In genomic region chr10:112468689-112469384, GRCm38 (mm10) we compare ENCODE assay signal across 19 mouse cellular contexts.
DNase-seq lines count a peak whose midpoint lies in the region; ATAC-seq lines count a peak whose summit lies in the region.
"Had no signal": no experiment of that assay in that cellular context is flagged by ENCODE, and none has a peak within 500 bp of the region (broad histone marks: within the 10 kb centered on the region; RNA-seq: fewer than 3 reads in every experiment).

No protein-coding gene starts in this region.

- peak; percentile 25 to 45 for DNase-seq in left cerebral cortex, postnatal 36 days (ENCODE audit: low spot score in 2 of 2)
- no peak for DNase-seq in left cerebral cortex, adult 11 months (ENCODE audit: low spot score)
- DNase-seq in frontal cortex, adult 2 months (ENCODE audit: extremely low spot score in 1 of 2, low spot score in 1 of 2), result peak; percentile 17 to 38
- DNase-seq in layer of hippocampus, adult 8-10 months (ENCODE audit: low spot score in 2 of 2), result peak; percentile 28 to 30
- peak; percentile 44 for DNase-seq in telencephalon, adult 2 months (ENCODE audit: low read depth, low spot score)
- no peak for DNase-seq in kidney, postnatal 36 days
- DNase-seq: adrenal gland, adult 8-10 months; cerebellum, adult 8-10 months; cerebellum, postnatal 36 days; gastrocnemius, adult 2 months; kidney, adult 18-20 months; liver, postnatal 0 days; thymus, adult 2 months; thymus, postnatal 4 days had no signal

- ATAC-seq in megakaryocyte progenitor cell, adult 5-6 weeks (replicated peaks; ENCODE audit: poor library complexity), result no peak
- ATAC-seq: activated CD4-positive, CD25-positive, alpha-beta regulatory T cell, adult 4 months; forebrain, embryonic 15.5 days; inflammation-experienced regulatory T-cells, adult 6 months; liver, postnatal 0 days; lung, postnatal 0 days had no signal

- intact Hi-C loops in left cerebral cortex, postnatal 36 days (cut with DNase I), result no loop called here

Comparison
In these comparisons a context has a peak if more than half of its experiments do, and no peak if none do; other contexts are left out.
1. DNase-seq: peak in left cerebral cortex, postnatal 36 days (2 of 2), frontal cortex, adult 2 months (2 of 2), layer of hippocampus, adult 8-10 months (2 of 2) and telencephalon, adult 2 months (single experiment); none in left cerebral cortex, adult 11 months (single experiment) and kidney, postnatal 36 days (0 of 2).